Mouse (Mus musculus) heart, adult 2 months (tissue): ENCODE measurements at regions not wholly inside any gene's neighbourhood (a gene's known extent, or its start where the extent isn't known, plus 50 kb on each side); places are given as distances from the start of the nearest gene placed in this dataset.

ENCODE experiments used
- DNase-seq, 2 experiments: peaks; one replicate each; pipeline ENCODE4 v3.0.0; 2021
- H3K27ac ChIP-seq: fragments of 200-600 bp; 2 replicates; pipeline ENCODE4 v1.8.1; 2022
- H3K27me3 ChIP-seq: fragments of 200-500 bp; 2 replicates; pipeline ENCODE4 v1.6.1; 2012; ENCODE audit warnings: mild to moderate bottlenecking, low read length, inconsistent platforms, mixed read lengths; ENCODE audit not compliant: control insufficient read depth, insufficient read depth
- H3K36me3 ChIP-seq: fragments of 200-500 bp; 2 replicates; pipeline ENCODE4 v1.6.1; 2012; ENCODE audit warnings: low read length, inconsistent platforms; ENCODE audit not compliant: control insufficient read depth, insufficient read depth
- H3K4me1 ChIP-seq: fragments of 200-500 bp; 2 replicates; pipeline ENCODE4 v1.6.1; 2011; ENCODE audit warnings: low read length; ENCODE audit not compliant: control insufficient read depth, insufficient read depth
- H3K4me3 ChIP-seq: fragments of 200-600 bp; 2 replicates; pipeline ENCODE4 v1.8.1; 2022
- H3K79me2 ChIP-seq: fragments of 200-500 bp; replicated peaks from 2 replicates; pipeline ENCODE4 v1.6.1; 2012; ENCODE audit warnings: mild to moderate bottlenecking, inconsistent platforms, low read length, moderate library complexity, mixed read lengths; ENCODE audit not compliant: control insufficient read depth, insufficient read depth
- H3K9ac ChIP-seq: fragments of 200-500 bp; 2 replicates; pipeline ENCODE4 v1.6.1; 2012; ENCODE audit warnings: low read depth, mild to moderate bottlenecking, control low read depth, inconsistent platforms, low read length, mixed read lengths
- CTCF ChIP-seq: fragments of 200-600 bp; IDR thresholded peaks from 2 replicates; pipeline ENCODE4 v1.8.1; 2022; ENCODE audit warnings: antibody characterized with exemption, mild to moderate bottlenecking, moderate library complexity
- EP300 ChIP-seq: fragments of 200-500 bp; IDR thresholded peaks from 2 replicates; pipeline ENCODE4 v1.6.1; 2011; ENCODE audit warnings: low read depth, low read length, control low read depth; ENCODE audit not compliant: insufficient read depth
- POLR2A ChIP-seq: fragments of 200-500 bp; IDR thresholded peaks from 2 replicates; pipeline ENCODE4 v1.6.1; 2011; ENCODE audit warnings: mild to moderate bottlenecking, low read depth, low read length, control low read depth; ENCODE audit not compliant: insufficient read depth
- WGBS: fragments of 180-500 bp; shearing (Covaris S2); methylation state at CpG from one replicate; pipeline ENCODE4 v1.1.7; 2018; 5-methylcytosine and 5-hydroxymethylcytosine counted together
- intact Hi-C: fragments of 180-260 bp; cut with DNase I; formaldehyde crosslinking; loops from one replicate; pipeline ENCODE4 v1.15.1; 2025

DNA sequence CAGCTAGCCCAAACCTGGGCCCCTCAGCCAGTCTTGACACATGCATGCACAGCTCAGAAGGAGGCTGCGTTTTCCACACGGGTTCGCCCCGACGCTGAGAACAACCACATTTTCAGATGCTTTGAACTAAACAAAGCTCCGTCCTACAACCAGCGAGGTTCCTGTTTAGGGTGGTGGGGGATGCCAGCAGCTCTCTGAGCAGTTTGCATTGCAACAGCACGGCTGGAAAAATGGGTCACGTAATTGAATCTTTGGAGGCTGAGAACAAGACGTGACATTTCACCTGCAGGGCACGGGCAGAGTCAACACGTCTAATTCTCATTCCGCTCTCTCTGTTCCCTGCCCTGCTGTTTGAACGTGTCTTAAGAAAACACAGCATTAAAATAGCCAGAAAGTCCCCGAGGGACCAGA is 119.2 kb downstream of the Syk start:
- 34% methylated on average over 15 of the region's 15 CpGs for WGBS
- intact Hi-C loops, result no loop called here
- H3K4me3 ChIP-seq, result no peak overlapping the region
- H3K36me3 ChIP-seq, result no peaks in the 10 kb centered on the region
- no peak for TF ChIP-seq EP300
- TF ChIP-seq CTCF, result no peak
- TF ChIP-seq POLR2A, result no peak
- no peaks in the 10 kb centered on the region for H3K79me2 ChIP-seq
- no peak overlapping the region for H3K27ac ChIP-seq
- no peaks in the 10 kb centered on the region for H3K27me3 ChIP-seq
- H3K9ac ChIP-seq, result no peak overlapping the region
- H3K4me1 ChIP-seq, result no peaks in the 10 kb centered on the region
- DNase-seq, result peak in 1 of 2 experiments; percentile 6

GRCm38 (mm10) chr13:52703401-52704164 is 120.6 kb downstream of the Syk start:
- no peak for DNase-seq
- no peaks in the 10 kb centered on the region for H3K79me2 ChIP-seq
- no peaks in the 10 kb centered on the region for H3K36me3 ChIP-seq
- no peaks in the 10 kb centered on the region for H3K4me1 ChIP-seq
- no peak for TF ChIP-seq EP300
- TF ChIP-seq CTCF, result no peak
- no peak for TF ChIP-seq POLR2A
- 83% methylated on average over 12 of the region's 12 CpGs for WGBS
- H3K27ac ChIP-seq, result no peak overlapping the region
- no peak overlapping the region for H3K4me3 ChIP-seq
- intact Hi-C loops, result no loop called here
- H3K9ac ChIP-seq, result no peak overlapping the region
- H3K27me3 ChIP-seq, result no peaks in the 10 kb centered on the region

DNA sequence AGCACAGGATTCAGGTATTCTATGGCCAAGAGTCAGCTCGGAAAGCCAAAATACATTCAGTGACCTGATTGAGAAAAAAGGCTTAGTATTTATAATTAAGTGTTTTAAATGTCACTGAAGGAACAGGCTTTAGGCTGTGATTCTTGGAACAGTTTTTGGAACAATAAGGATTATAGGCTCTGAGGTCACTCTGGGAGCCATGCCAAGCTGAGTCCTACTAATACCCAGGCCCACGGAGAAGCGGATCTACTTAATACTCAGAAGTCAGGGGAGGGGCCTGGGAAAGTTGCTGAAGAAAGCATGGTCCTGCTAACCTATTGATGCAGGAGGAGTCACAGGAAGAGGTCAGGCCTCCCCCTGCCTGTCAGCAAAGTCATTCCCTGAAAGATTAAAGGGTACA is 121.7 kb downstream of the Syk start:
- H3K27me3 ChIP-seq, result no peaks in the 10 kb centered on the region
- intact Hi-C loops, result no loop called here
- TF ChIP-seq CTCF (no peak), POLR2A (no peak), EP300 (no peak)
- H3K4me3 ChIP-seq, result no peak overlapping the region
- no peaks in the 10 kb centered on the region for H3K36me3 ChIP-seq
- no peak overlapping the region for H3K9ac ChIP-seq
- no peak for DNase-seq
- 30% methylated on average over 3 of the region's 3 CpGs for WGBS
- no peaks in the 10 kb centered on the region for H3K4me1 ChIP-seq
- H3K79me2 ChIP-seq, result no peaks in the 10 kb centered on the region
- no peak overlapping the region for H3K27ac ChIP-seq

- 63% methylated on average over 5 of the region's 5 CpGs for WGBS
- H3K36me3 ChIP-seq, result no peaks in the 10 kb centered on the region
- H3K27ac ChIP-seq, result no peak overlapping the region
- DNase-seq, result no peak
- no peak overlapping the region for H3K9ac ChIP-seq
- H3K27me3 ChIP-seq, result no peaks in the 10 kb centered on the region
- intact Hi-C loops, result no loop called here
- TF ChIP-seq CTCF (no peak), POLR2A (no peak), EP300 (no peak)
- no peak overlapping the region for H3K4me3 ChIP-seq
- peaks cover 1% of the 10 kb centered on the region; the same call in 1 of the 2 replicates for H3K4me1 ChIP-seq
- no peaks in the 10 kb centered on the region for H3K79me2 ChIP-seq
These were observed 126.6 kb downstream of the Syk start for GRCm38 (mm10) chr13:52709580-52709979.

- no peak overlapping the region for H3K4me3 ChIP-seq
- no peaks in the 10 kb centered on the region for H3K27me3 ChIP-seq
- H3K79me2 ChIP-seq, result no peaks in the 10 kb centered on the region
- 32% methylated on average over 9 of the region's 9 CpGs for WGBS
- no peak overlapping the region for H3K9ac ChIP-seq
- TF ChIP-seq CTCF (peak; percentile 97), EP300 (peak; percentile 56; the same call in 1 of the 2 replicates), POLR2A (no peak)
- peak; percentile 63 to 67 for DNase-seq
- no peaks in the 10 kb centered on the region for H3K36me3 ChIP-seq
- intact Hi-C loops, result loop anchor here (1.0 to 5.0 kb wide), 3 partner anchors 215 to 385 kb away; partner anchors contain the start of gene Auh
- H3K27ac ChIP-seq, result no peak overlapping the region
- peaks cover 1% of the 10 kb centered on the region; the same call in 1 of the 2 replicates for H3K4me1 ChIP-seq
These were observed 128.9 kb downstream of the Syk start for GRCm38 (mm10) chr13:52711713-52712369.

- 87% methylated on average over 6 of the region's 6 CpGs for WGBS
- Histone ChIP-seq H3K9ac (no peak overlapping the region), H3K4me3 (no peak overlapping the region), H3K36me3 (no peaks in the 10 kb centered on the region), H3K27me3 (no peaks in the 10 kb centered on the region), H3K4me1 (no peaks in the 10 kb centered on the region), H3K27ac (no peak overlapping the region), H3K79me2 (no peaks in the 10 kb centered on the region)
- TF ChIP-seq EP300 (no peak), POLR2A (no peak), CTCF (no peak)
- intact Hi-C loops, result no loop called here
- no peak for DNase-seq
These were observed 138.5 kb downstream of the Syk start for GRCm38 (mm10) chr13:52721463-52721862.
